Mouse (Mus musculus): ENCODE data around the gene Mcm5.

Mcm5 gene

DNA sequence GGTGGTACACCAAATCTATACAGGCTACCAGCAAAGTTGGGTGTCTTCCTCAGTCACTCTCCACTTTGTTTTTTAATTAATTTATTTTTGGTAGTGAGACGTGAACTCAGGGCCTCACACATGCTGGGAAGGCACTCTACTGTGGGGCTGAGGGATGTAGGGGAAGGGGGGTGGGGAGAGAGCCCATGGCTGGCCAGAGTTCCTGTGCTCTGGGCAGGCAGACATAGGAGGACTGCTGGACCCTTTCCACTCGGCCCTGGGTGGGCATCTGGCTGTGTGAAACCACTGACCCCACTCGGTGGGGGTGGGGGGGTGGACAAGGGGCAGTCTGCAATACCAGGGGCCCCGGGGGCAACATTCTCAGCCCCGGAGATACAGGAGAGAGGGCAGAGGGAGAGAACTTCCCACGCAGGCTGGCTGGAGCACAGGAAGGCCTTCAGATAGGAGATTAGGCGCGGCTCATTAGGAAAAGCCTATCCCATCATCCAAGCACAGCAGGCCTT lies 5.9 kb upstream of the Mcm5 start:
- no peak for DNase-seq

- DNase-seq = peak; percentile 84 to 85
Measured at GRCm38 (mm10) chr8:75108527-75109235, 688 bp upstream of the Mcm5 start.

GRCm38 (mm10) chr8:75110093-75110492 lies 724 bp downstream of the Mcm5 start:
- DNase-seq = peak in 1 of 2 experiments; percentile 15

DNA sequence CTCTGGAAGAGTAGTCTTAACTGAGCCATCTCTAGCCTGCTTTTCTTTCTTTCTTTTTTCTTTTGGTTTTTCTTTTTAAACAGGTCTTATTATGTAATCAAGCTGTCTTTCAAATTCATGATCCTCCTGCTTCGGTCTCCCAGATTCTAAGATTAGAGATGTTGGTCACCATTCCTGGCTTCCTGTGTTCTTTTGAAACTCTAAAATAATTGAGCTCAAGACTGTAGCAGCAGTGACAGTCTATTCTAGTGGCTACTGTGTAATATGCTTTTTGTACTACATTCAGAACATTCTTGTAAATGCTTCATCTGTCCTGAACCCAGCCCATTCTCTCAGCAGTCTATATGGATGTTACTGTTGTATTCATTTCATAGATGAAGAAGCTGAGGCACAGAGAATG lies 9.1 kb downstream of the Mcm5 start:
- DNase-seq = no peak

GRCm38 (mm10) chr8:75119287-75119686 lies 9.9 kb downstream of the Mcm5 start:
- no peak for DNase-seq

DNA sequence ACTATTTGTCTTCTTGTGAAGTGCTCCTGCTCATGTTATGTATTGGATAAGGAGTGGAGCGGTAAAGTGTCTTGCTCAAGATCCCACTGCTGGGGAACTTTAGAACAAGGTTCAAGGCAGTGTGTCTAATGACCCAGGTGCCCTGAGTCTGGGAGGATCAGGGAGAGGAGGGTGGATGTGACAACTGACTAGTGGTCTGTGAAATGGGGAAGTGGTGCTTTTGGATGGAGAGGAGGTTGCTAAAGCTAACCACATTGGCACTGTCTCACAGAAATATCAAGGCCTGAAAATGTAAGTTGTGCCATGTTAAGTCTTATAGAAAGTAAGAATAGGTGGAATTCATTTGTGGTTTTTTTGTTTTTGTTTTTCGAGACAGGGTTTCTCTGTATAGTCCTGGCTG lies 10.4 kb downstream of the Mcm5 start:
- DNase-seq = no peak

GRCm38 (mm10) chr8:75127406-75127805 lies 18.0 kb downstream of the Mcm5 start:
- no peak for DNase-seq

DNA sequence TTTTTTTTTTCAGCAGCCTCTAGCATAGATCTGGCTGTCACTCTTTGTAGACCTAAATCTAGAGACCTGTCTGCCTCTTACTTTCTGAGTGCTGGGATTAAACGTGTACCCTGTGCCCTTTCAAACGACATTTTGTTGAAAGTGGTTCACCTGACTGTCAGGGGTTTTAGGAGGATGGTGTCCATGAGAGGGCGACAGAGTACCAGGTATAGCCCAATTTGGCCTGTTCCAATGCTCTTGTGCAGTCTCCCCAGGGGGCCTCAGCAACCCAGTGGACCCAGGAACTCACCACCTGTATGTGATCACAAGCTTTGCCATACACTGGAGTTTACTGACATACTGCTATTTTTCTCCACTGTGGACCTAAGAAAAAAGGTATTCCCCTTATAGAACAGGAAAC lies 23.1 kb downstream of the Mcm5 start:
- DNase-seq = peak; percentile 31 to 36

- no peak for DNase-seq
Measured at GRCm38 (mm10) chr8:75133399-75133798, 24.0 kb downstream of the Mcm5 start.

DNA sequence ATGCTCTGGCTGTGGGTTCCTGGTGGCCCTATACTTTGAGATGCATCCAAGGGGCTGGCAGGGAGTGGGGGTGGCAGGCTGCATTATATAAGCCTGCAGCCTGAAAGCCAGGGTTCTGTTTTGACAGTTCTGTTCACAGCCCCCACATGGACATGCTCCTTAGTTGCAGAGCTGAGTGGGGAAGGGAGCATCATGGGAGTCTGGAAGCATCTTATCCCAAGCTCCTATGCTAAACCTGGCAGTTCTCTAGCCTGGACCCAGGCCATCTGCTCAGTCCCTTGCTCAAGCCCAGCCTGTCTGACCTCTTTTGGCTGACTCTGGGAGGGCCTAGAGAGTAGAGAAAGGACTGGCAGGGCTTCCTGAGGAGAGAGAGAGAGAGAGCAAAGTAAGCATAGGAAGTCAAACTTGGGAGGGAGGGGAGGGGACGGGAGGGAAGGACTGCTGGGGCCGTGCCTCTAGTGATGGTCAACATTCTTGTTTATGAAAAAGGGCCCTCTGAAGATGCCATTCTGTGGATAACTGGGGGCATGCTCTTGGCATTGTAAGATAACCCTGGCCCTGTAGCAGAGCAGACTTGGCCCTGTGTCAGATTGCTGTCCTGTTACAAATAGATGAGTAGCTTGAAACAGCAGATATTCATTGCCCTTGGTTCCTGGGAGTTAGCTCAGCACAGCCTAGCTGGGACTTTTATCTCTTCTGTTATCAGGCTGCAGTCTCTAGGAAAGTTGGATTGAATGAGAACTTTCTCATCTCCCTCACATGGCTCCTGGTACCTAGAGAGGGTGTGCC lies 25.4 kb downstream of the Mcm5 start:
- DNase-seq = no peak

- no peak for DNase-seq
Measured at GRCm38 (mm10) chr8:75135756-75136155, 26.4 kb downstream of the Mcm5 start.

DNA sequence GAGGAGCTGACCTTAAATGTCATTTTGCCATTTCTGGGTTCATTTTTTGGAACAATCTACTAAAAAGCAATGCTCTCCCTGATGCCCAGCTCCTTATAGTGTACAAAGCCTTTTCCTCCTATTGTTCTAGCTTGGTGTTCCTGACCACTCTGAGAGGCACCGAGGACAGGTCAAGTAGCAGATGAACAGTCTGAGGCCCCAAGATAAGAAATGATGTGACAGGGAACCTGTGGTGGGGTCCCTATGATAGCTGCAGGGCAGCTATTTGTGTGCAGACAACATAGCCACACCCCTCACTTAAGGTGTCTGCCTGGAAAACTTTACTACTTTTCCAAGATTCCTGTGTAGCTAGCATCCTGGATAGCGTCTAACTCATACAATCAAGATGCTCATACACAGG lies 26.9 kb downstream of the Mcm5 start:
- DNase-seq = no peak

DNA sequence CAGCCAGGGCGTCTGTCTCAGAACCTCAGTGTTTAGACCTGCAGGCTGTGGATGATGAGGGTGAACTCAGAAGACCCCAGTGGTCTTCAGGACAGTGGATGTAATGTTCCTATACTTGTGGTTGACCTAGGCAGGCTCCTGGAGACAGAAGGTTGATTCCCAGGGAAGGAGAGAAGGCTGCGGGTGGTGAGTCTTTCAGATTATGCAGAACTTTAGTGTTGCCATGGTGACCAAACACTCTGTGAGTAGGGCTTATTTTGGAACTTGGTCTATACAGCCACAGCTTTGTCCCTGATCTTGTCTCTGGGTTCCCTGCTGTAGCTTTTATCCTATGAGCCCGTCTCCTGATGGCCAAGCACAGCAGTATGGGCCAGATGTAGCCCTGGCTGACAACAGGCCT lies 28.2 kb downstream of the Mcm5 start:
- DNase-seq = no peak

- no peak for DNase-seq
Measured at GRCm38 (mm10) chr8:75150911-75151610, 41.7 kb downstream of the Mcm5 start.

DNA sequence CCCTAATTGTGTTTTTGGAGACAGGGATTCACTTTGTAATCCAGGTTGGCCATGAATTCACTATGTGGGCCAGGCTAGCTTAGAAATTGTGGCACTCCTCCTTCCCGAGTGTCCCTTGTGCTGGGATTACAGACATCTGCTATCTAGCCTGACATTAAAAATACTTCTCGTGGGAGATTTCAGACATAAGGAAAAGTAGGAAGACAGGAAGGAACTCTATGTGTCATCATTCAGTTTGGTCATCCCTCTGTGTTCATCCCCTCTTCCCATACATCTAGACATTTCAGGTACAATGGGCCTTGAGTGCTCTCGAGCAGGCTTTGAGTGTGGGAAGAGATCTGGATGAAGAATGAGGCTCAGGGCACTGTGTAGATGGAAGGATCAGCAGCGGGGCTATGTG lies 42.4 kb downstream of the Mcm5 start:
- no peak for DNase-seq

DNA sequence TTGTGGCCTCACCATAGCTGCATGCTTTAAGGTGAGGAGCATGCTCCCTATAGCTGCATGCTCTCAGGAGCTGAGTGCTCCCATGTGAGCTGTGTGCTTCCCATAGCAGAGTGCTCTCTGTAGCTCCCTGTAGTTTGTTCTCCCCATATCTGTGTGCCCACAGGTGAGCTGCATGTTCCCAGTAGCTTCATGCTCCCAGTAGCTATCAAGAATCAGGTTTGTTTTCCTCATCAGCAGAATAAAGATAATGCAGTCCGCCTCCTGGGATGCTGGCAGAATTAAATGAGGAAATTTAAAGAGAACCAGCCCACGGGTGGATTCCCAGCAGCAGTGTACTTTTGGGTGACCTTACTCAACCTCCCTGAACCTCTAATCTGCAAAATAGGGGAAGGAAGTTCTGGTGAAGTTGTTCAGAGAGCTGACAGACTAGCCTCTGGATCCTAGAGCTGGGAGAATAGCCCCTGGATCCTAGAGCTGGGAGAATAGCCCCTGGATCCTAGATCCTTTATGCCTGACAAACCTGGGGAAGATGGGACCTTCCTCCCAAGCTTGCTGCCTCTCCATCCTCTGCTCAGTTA lies 43.2 kb downstream of the Mcm5 start:
- no peak for DNase-seq

GRCm38 (mm10) chr8:75154855-75155478 lies 45.6 kb downstream of the Mcm5 start:
- no peak for DNase-seq

DNA sequence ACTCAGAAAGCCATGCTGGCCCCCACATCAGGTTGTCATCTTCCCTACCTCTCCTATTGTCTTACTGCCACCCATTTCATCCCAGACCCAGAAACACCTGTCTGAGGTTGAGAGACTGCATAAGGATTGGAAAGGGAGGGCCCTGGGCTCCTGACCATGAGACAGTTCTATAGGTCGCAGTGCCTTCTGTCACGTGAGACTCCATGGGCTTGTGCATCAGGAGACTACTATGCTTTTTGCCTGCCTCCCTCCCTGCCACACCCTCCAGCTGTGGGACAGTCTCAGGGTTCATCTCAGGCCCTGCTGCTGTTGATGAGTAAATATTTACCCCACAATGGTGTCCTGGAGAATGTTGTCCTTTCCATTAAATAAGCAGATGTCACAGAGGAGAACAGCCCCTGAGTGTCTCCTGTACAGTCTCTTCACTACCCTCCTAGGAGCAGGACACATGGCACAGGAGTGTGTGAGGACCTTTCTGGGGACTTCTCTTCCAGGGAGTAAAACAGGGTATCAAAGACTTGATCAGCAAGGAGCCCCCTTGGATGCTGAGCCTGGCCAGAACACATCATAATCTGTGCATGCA lies 46.5 kb downstream of the Mcm5 start:
- no peak for DNase-seq

DNA sequence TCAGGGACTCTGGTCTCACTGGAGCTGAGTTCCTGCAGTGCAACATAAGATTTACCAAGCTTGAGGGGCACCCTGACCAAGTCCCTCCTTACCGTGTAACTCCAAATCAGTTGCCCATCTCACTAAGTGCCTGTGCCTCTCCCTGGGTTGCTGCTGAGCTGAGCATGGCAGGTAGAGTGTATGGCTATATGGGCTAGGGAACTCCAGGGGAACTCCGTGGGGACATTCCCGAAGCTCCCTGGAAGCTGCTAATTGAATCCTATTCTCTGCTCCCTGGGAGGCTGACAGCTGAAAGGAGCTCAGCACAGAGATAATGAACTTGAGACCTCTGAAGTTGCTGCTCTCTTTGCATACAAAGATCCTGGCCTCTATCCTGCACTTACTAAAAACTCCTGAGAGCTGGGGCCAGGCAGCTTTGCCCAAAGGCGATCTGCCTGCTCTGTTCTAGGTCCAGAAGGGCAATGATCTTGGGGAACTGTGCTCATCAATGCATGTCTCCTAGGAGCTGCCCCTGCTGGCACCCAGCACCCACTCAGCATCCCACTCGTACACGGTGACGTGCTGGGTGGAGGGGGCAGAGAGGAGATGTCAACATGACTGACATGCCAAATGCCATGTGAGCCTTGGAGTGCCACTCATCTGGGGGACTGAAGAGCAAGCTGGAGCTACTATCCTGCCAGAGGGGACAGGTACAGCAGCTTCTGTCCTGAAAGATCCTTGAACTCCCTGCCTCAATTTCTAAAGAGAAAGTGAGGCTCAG lies 48.3 kb downstream of the Mcm5 start:
- DNase-seq = no peak

DNA sequence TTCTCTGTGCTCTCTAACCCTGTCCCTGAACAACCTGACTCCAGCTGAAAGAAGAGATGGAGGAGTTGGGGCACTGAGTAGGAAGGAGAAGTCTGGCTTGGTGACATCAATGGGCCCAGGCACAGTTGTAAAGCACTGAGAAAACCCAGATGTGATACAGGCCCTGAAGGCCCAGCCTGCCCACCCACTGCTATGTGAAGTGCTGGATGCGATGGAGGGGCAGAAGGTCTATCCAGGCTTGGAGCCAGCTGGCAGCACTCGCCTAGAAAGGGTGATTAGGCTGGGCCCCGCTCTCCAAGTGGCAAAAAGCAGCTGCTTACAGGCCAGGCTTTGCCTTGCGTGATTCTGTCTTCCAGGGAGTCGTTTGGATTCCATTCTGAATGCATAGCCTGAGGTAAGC lies 60.0 kb downstream of the Mcm5 start:
- DNase-seq = no peak

DNA sequence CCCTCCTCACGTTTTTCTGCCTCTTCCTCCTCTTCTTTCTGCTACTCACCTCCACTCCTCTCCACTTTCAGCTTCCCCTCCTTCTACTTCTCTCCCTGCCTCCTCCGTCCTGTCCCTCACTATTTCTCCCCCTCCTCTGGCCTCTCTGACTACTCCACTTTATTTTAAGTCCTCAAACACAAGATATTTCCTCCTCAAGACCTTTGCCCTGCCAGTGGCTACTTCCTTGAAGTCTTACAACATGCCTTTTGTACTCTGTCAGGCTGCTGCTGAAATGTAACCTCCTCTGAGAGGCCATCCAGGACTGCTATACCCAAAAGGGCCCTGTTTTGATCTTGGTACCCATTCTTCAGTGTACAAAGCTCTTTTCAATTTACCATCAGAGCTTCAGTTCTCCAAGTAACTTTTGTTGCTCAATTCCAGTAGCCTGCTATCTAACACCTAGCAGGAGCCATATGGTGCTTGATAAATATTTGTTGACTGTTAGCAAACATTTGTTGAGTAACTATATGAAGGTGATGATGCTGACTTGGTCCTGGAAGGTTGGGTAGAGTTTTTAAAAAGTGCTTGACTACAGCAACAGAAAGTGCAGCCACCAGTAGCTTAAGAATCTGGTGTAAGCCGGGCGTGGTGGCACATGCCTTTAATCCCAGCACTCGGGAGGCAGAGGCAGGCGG lies 62.8 kb downstream of the Mcm5 start:
- no peak for DNase-seq
